Mouse (Mus musculus) spleen, adult 2 months (tissue): Measurements from ENCODE around the gene Wrap73. TPM values are rescaled to one million over a fixed set of nuclear protein-coding genes. Genes with fewer than 3 reads are reported as not detected.

Experiments
- DNase-seq, 2 experiments: peaks; one replicate each; pipeline versions ENCODE4 v3.0.0 to v3.0.0-alpha.2; 2012 to 2021; ENCODE audit warnings: low spot score in 2 of 2, low read depth in 1 of 2
- H3K27ac ChIP-seq: fragments of 200-500 bp; 2 replicates; pipeline ENCODE4 v1.5.1; 2012; ENCODE audit warnings: low read length, inconsistent platforms; ENCODE audit not compliant: insufficient read depth
- H3K27me3 ChIP-seq: fragments of 200-500 bp; 2 replicates; pipeline ENCODE4 v1.6.1; 2012; ENCODE audit warnings: mild to moderate bottlenecking, moderate library complexity, low read length, inconsistent platforms; ENCODE audit not compliant: control insufficient read depth, insufficient read depth
- H3K36me3 ChIP-seq: fragments of 200-500 bp; 2 replicates; pipeline ENCODE4 v1.6.1; 2012; ENCODE audit warnings: mild to moderate bottlenecking, low read length, inconsistent platforms; ENCODE audit not compliant: control insufficient read depth, insufficient read depth
- H3K4me1 ChIP-seq: fragments of 200-500 bp; 2 replicates; pipeline ENCODE4 v1.6.1; 2011; ENCODE audit warnings: inconsistent platforms; ENCODE audit not compliant: control insufficient read depth, insufficient read depth, insufficient read length
- H3K4me3 ChIP-seq: fragments of 200-500 bp; 2 replicates; pipeline ENCODE4 v1.5.1; 2011; ENCODE audit warnings: mild to moderate bottlenecking, inconsistent platforms; ENCODE audit not compliant: insufficient read depth, insufficient read length; ENCODE audit errors: extremely low read depth
- CTCF ChIP-seq: fragments of 200-500 bp; IDR thresholded peaks from 2 replicates; pipeline ENCODE4 v1.5.1; 2011; ENCODE audit warnings: mild to moderate bottlenecking, inconsistent platforms; ENCODE audit not compliant: insufficient read depth, insufficient read length, insufficient replicate concordance; ENCODE audit errors: extremely low read depth
- POLR2A ChIP-seq: fragments of 200-500 bp; IDR thresholded peaks from 2 replicates; pipeline ENCODE4 v1.6.1; 2011; ENCODE audit warnings: low read depth, low read length, inconsistent platforms
- WGBS: fragments of 180-500 bp; shearing (Covaris S2); methylation state at CpG from one replicate; pipeline ENCODE4 v1.1.7; 2018; 5-methylcytosine and 5-hydroxymethylcytosine counted together
- polyA plus RNA-seq: library from polyadenylated mRNA; depleted of rRNA; stranded (reverse); fragments of >200 nt; gene quantifications from 2 replicates; pipeline ENCODE4 v1.2.3, GENCODE M21; 2012

Gene Wrap73
- polyA plus RNA-seq, 1 experiment, result 24.7 TPM

DNA sequence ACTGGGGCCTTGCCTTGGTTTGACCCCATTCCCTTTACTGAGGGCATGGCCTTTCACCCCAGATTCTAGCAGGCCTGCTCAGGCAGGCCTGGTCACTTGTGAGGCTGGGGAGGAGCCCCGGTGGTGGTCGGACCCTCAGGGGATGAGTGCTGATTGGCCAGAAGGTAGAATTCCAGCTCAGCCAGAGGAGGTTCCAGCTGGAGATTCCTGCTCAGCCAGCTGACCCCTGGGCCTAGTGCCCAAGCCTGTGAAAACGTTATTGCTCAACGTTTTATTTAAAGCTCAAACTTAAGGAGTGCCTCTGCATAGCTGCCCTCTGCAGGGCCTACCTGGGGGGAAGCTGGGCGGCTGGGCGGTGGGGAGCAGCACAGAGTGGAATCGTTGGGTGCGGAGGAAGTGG, 35.1 kb downstream of the Wrap73 start:
- Histone ChIP-seq H3K4me1 (no peaks in the 10 kb centered on the region), H3K27me3 (no peaks in the 10 kb centered on the region), H3K4me3 (no peak overlapping the region), H3K36me3 (no peaks in the 10 kb centered on the region), H3K27ac (no peak overlapping the region)
- 62% methylated on average over 8 of the region's 8 CpGs for WGBS
- DNase-seq, result no peak
- no peak for TF ChIP-seq CTCF
- TF ChIP-seq POLR2A, result no peak

DNA sequence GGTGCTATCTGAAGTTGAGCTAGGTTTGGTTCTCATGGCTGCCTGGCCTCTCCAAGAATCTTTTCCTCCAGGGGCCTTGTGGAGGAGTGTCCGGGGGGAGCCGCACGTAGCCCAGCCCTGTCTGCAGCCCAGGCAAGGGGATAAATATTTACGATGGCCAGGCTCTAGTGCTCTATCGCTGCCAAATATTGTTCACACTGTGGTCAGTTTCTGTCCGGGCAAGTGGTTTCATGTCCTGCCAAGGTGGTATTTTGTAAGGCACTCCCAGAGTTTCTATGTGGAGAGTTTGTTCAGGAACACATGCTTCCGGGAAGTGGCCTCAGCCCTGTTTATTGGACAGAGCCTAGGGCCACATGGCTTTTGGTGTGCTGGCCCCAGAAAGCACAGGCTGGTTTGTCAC, 38.8 kb downstream of the Wrap73 start:
- no peaks in the 10 kb centered on the region for H3K4me1 ChIP-seq
- 90% methylated on average over 7 of the region's 7 CpGs for WGBS
- no peak for DNase-seq

DNA sequence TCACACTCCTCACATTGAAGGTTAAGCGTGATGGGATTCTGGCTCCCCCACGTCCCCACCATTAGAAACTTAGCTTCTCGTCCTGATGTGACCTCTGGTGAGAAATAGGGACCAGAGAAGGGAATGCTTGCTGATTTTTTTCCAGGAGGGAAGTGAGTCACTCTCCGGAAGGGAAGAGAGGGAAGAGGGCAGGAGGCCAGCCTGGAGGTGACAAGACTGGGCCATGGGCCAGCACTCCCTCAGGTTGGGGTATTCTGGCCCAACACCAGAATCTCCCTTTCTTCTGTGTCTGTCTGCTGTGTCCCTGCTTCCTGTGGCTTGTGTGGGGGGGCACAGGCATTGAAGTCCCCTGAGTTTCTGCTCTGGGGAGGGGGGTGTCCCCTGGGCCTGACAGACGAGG, 41.4 kb downstream of the Wrap73 start:
- no peaks in the 10 kb centered on the region for H3K4me1 ChIP-seq
- H3K27ac ChIP-seq, result no peak overlapping the region
- no peak for DNase-seq
- no peaks in the 10 kb centered on the region for H3K27me3 ChIP-seq
- H3K36me3 ChIP-seq, result no peaks in the 10 kb centered on the region
- no peak overlapping the region for H3K4me3 ChIP-seq
- 80% methylated on average over 5 of the region's 5 CpGs for WGBS
- TF ChIP-seq CTCF, result no peak
- TF ChIP-seq POLR2A, result no peak

More for the DNA sequence above, 38.8 kb downstream of the Wrap73 start:
- TF ChIP-seq POLR2A, result no peak
- no peak for TF ChIP-seq CTCF
- Histone ChIP-seq H3K36me3 (no peaks in the 10 kb centered on the region), H3K4me3 (no peak overlapping the region), H3K27me3 (no peaks in the 10 kb centered on the region), H3K27ac (no peak overlapping the region)

DNA sequence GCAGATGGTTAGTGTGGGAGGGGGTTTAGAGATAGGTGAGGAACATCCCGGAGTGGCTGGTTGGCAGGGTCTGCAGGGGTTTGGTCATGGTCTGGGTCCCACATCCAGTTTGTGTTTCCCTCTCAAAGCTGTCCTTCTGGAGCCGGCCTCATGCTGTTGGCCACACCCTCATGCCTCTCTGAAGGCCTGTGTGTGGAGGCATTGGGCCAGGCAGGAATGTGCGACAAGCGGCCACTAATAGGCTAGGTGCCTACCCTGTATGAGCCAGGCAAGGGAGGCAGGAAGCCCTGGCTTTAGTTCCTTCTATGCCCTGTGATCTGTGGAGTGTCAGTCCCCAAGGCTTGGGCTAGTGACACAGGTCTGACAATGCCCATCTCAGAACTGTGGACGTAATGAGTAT, 42.8 kb downstream of the Wrap73 start:
- no peak overlapping the region for H3K27ac ChIP-seq
- TF ChIP-seq CTCF (no peak), POLR2A (no peak)
- H3K4me3 ChIP-seq, result no peak overlapping the region
- H3K4me1 ChIP-seq, result no peaks in the 10 kb centered on the region
- no peak for DNase-seq
- H3K36me3 ChIP-seq, result no peaks in the 10 kb centered on the region
- WGBS, result 92% methylated on average over 5 of the region's 5 CpGs
- no peaks in the 10 kb centered on the region for H3K27me3 ChIP-seq

DNA sequence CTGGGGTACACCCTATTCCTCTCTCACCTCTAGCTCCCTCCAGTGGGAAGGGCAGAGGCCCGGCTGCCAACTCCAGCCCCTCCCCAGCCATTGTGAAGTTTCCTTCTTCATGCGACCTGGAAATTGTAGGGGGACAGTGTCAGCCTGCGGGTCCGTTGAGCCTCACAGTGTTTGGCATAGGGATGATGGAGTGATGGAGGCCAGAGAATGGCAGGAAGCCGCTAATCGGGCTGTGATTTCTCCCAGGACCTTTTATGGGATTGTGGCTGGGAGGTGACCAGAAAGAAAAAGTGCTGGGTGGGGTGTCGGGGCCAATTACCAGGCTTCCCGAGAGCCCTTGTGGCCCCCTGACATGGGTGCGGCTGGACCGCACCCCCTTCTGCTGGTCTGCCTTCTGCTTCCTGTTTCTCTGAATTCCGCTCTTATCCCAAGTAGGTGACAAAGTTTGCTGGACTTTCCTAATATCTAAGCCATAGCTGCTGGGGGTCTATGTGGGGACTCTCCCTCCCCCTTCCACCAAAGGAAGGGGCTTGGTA, 43.9 kb downstream of the Wrap73 start:
- Histone ChIP-seq H3K4me1 (no peaks in the 10 kb centered on the region), H3K36me3 (no peaks in the 10 kb centered on the region), H3K27ac (no peak overlapping the region), H3K4me3 (no peak overlapping the region), H3K27me3 (no peaks in the 10 kb centered on the region)
- TF ChIP-seq POLR2A (no peak), CTCF (no peak)
- DNase-seq, result no peak
- 76% methylated on average over 11 of the region's 11 CpGs for WGBS

DNA sequence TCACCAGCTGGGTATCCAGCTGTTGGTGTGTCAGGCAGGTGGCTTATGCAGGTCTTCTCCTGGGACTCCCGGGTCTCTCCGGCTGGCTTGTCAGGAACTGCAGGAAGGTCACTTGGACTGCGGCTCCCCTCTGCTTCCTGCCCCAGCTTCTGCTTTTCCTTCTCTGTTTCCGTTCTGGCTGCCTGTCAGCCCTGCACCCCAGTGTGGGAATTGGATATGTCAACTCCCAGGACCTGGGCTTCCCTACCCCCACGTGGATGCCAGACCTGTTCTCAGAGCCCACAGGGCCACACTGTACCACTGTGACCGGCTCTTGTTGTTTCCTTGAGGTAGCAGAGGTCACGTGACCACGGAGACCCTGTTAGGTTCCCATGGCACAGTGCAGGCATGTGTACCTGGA, 46.8 kb downstream of the Wrap73 start:
- Histone ChIP-seq H3K4me3 (no peak overlapping the region), H3K27me3 (no peaks in the 10 kb centered on the region)
- WGBS, result 6% methylated on average over 8 of the region's 8 CpGs

DNA sequence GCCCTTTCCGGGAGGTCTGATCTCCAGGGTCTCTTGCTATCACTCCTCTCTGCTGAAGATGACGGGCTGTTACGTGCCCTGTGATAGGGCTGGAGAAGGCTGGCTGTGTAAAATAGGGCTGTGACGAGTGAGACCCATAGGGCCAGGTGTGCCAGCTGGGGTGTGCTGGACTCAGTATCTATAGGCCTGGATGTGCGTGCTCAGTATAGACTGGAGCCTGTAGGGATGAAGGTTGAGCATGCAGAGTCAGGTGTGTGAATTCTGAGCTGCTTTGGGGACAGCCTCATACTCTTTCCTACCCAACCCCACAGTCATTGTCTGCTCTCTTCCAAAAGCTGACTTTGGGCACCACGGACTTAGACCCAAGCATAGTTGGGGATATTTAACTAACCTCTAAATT, 55.8 kb downstream of the Wrap73 start:
- no peaks in the 10 kb centered on the region for H3K4me1 ChIP-seq
- no peak overlapping the region for H3K4me3 ChIP-seq
- H3K36me3 ChIP-seq, result no peaks in the 10 kb centered on the region
- TF ChIP-seq CTCF (no peak), POLR2A (no peak)
- no peak for DNase-seq
- no peak overlapping the region for H3K27ac ChIP-seq
- no peaks in the 10 kb centered on the region for H3K27me3 ChIP-seq
- WGBS, result 88% methylated on average over 6 of the region's 6 CpGs

More for the DNA sequence above, 46.8 kb downstream of the Wrap73 start:
- Histone ChIP-seq H3K4me1 (no peaks in the 10 kb centered on the region), H3K36me3 (no peaks in the 10 kb centered on the region), H3K27ac (no peak overlapping the region)
- no peak for TF ChIP-seq POLR2A
- DNase-seq, result no peak
